Mouse (Mus musculus) brain, embryonic 14.5 days (tissue): ENCODE data around the gene Gp1bb.

Source experiments
- CTCF ChIP-seq: fragments of 200-500 bp; IDR thresholded peaks from 2 replicates; pipeline ENCODE4 v1.5.1; 2012; ENCODE audit warnings: inconsistent platforms, mild to moderate bottlenecking, moderate library complexity, borderline replicate concordance; ENCODE audit not compliant: insufficient read depth, insufficient read length; ENCODE audit errors: extremely low read depth
- POLR2A ChIP-seq: fragments of 200-500 bp; IDR thresholded peaks from 2 replicates; pipeline ENCODE4 v1.6.1; 2012; ENCODE audit warnings: mild to moderate bottlenecking, inconsistent platforms, borderline replicate concordance; ENCODE audit not compliant: poor library complexity, insufficient read depth, insufficient read length, severe bottlenecking; ENCODE audit errors: extremely low read depth

DNA sequence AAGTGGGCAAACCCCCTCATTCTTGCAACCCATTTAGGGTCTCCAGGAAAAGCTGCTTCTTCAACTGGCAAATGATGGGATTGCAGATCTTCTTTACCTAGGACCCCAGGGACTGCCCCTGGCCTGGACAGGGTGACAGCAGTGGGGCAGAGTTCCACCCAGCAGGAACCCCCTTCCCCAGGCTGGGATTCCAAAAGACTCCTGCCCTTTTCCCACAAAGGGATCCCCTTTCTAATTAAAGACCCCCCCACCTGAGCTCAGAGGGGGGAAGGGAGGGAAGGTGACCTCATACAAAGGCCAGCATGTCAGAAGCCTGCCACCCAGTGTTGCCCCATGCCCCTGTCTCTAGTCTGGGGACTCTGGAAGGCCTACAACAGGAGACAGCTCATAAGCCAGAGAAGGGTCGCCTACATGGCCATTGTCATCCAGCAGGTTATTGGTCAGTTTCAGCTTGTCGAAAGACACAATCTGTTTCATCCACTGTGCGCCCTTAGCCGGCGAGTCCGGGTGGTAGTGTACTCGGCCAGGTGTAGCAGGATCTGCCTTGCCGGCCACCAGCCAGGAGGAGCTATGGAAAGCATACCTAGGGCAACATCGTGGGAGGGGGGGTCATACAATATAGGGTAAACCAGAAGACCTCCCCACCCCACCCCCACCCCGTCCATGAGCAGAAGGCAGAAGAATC is 38.4 kb downstream of the Gp1bb start:
- TF ChIP-seq CTCF (no peak), POLR2A (no peak)
